ENCODE assay signal across 26 mouse cellular contexts in genomic region chr13:18363373-18363772, GRCm38 (mm10). TPM values are rescaled to one million over a fixed set of nuclear protein-coding genes. Genes with fewer than 3 reads are reported as not detected.
DNase-seq lines count a peak whose midpoint lies in the region; ATAC-seq and TF ChIP-seq lines count a peak whose summit lies in the region.
"Had no signal": no experiment of that assay in that cellular context is flagged by ENCODE, and none has a peak within 500 bp of the region (broad histone marks: within the 10 kb centered on the region; RNA-seq: fewer than 3 reads in every experiment).

No protein-coding gene starts in this region.

- H3K4me1 ChIP-seq in forebrain, embryonic 14.5 days (ENCODE audit: control insufficient read depth, insufficient read depth, low read length) = no peaks in the 10 kb centered on the region
- H3K4me1 ChIP-seq in forebrain, embryonic 10.5 days = peaks cover 6% of the 10 kb centered on the region; the same call in 1 of the 2 replicates
- H3K4me1 ChIP-seq in lung, embryonic 14.5 days (ENCODE audit: insufficient read depth) = no peaks in the 10 kb centered on the region
- H3K4me1 ChIP-seq: forebrain, embryonic 15.5 days; hindbrain, embryonic 13.5 days; midbrain, embryonic 15.5 days had no signal

- no peaks in the 10 kb centered on the region for H3K9me3 ChIP-seq in forebrain, embryonic 14.5 days (replicated peaks; ENCODE audit: control insufficient read depth, low read length)
- no peaks in the 10 kb centered on the region for H3K9me3 ChIP-seq in forebrain, embryonic 10.5 days
- H3K9me3 ChIP-seq in lung, embryonic 14.5 days (ENCODE audit: low read depth, low read length) = no peaks in the 10 kb centered on the region
- H3K9me3 ChIP-seq: embryonic facial prominence, embryonic 13.5 days; forebrain, embryonic 15.5 days; hindbrain, embryonic 13.5 days; limb, embryonic 15.5 days; midbrain, embryonic 15.5 days; neural tube, embryonic 13.5 days had no signal

- peak; percentile 5 for DNase-seq in forebrain, embryonic 14.5 days (ENCODE audit: low spot score)
- DNase-seq in forebrain, embryonic 10.5 days (ENCODE audit: extremely low spot score, low spot score) = no peak
- peak; percentile 4 for DNase-seq in lung, embryonic 14.5 days
- DNase-seq in lung, adult 18-20 months = no peak
- peak; percentile 50 for DNase-seq in forelimb bud, embryonic 11.5 days (ENCODE audit: low read depth, low spot score)
- no peak for DNase-seq in left cerebral cortex, adult 2 months (ENCODE audit: extremely low spot score in 1 of 2, low spot score in 2 of 2)
- no peak for DNase-seq in thymus, adult 18-20 months
- DNase-seq in kidney, postnatal 25 days = no peak
- DNase-seq: adrenal gland, postnatal 10 days; cerebellum, adult 2 months; cerebellum, postnatal 25 days; gastrocnemius, postnatal 36 days; heart, adult 2 months; heart, postnatal 36 days; kidney, adult 18-20 months; lung, postnatal 4 days; thymus, adult 2 months had no signal

- intact Hi-C loops in left cerebral cortex, adult 2 months (cut with DNase I) = no loop called here

- H3K27ac ChIP-seq in forebrain, embryonic 14.5 days (ENCODE audit: low read depth, low read length) = no peak overlapping the region
- H3K27ac ChIP-seq in forebrain, embryonic 10.5 days = no peak overlapping the region
- H3K27ac ChIP-seq in lung, embryonic 14.5 days (ENCODE audit: low read depth) = no peak overlapping the region
- H3K27ac ChIP-seq in left cerebral cortex, adult 2 months = no peak overlapping the region
- H3K27ac ChIP-seq: embryonic facial prominence, embryonic 13.5 days; forebrain, embryonic 15.5 days; heart, adult 2 months; hindbrain, embryonic 13.5 days; limb, embryonic 15.5 days; liver, embryonic 14.5 days; midbrain, embryonic 15.5 days; neural tube, embryonic 13.5 days had no signal

- ATAC-seq in forebrain, embryonic 14.5 days = no peak
- ATAC-seq in lung, embryonic 14.5 days (ENCODE audit: insufficient read depth) = no peak
- ATAC-seq: forebrain, embryonic 15.5 days; inflammation-experienced regulatory T-cells, adult 6 months; midbrain, embryonic 15.5 days had no signal

- 58% methylated on average over 2 of the region's 2 CpGs for WGBS in forebrain, embryonic 14.5 days
- 62% methylated on average over 2 of the region's 2 CpGs for WGBS in forebrain, embryonic 10.5 days
- 37% methylated on average over 2 of the region's 2 CpGs for WGBS in lung, embryonic 14.5 days

- no peaks in the 10 kb centered on the region for H3K36me3 ChIP-seq in forebrain, embryonic 14.5 days (ENCODE audit: control insufficient read depth, insufficient read depth, low read length)
- no peaks in the 10 kb centered on the region for H3K36me3 ChIP-seq in forebrain, embryonic 10.5 days (replicated peaks)
- no peaks in the 10 kb centered on the region for H3K36me3 ChIP-seq in lung, embryonic 14.5 days (ENCODE audit: insufficient read depth)
- H3K36me3 ChIP-seq: embryonic facial prominence, embryonic 13.5 days; forebrain, embryonic 15.5 days; hindbrain, embryonic 13.5 days; limb, embryonic 15.5 days; midbrain, embryonic 15.5 days; neural tube, embryonic 13.5 days had no signal

- H3K4me2 ChIP-seq in forebrain, embryonic 14.5 days (ENCODE audit: low read length) = no peak overlapping the region
- H3K4me2 ChIP-seq in lung, embryonic 14.5 days = no peak overlapping the region
- H3K4me2 ChIP-seq: embryonic facial prominence, embryonic 13.5 days; forebrain, embryonic 15.5 days; hindbrain, embryonic 13.5 days; limb, embryonic 15.5 days; midbrain, embryonic 15.5 days; neural tube, embryonic 13.5 days had no signal

- H3K27me3 ChIP-seq in forebrain, embryonic 14.5 days (replicated peaks; ENCODE audit: control insufficient read depth, insufficient read depth, low read length) = no peaks in the 10 kb centered on the region
- H3K27me3 ChIP-seq in forebrain, embryonic 10.5 days (ENCODE audit: poor library complexity, severe bottlenecking) = no peaks in the 10 kb centered on the region
- H3K27me3 ChIP-seq in lung, embryonic 14.5 days (ENCODE audit: insufficient read depth, low read length) = no peaks in the 10 kb centered on the region
- H3K27me3 ChIP-seq: embryonic facial prominence, embryonic 13.5 days; forebrain, embryonic 15.5 days; hindbrain, embryonic 13.5 days; limb, embryonic 15.5 days; midbrain, embryonic 15.5 days; neural tube, embryonic 13.5 days had no signal

- no peak overlapping the region for H3K4me3 ChIP-seq in forebrain, embryonic 14.5 days (ENCODE audit: low read depth, low read length)
- no peak overlapping the region for H3K4me3 ChIP-seq in forebrain, embryonic 10.5 days
- no peak overlapping the region for H3K4me3 ChIP-seq in lung, embryonic 14.5 days (ENCODE audit: low read depth, low read length)
- H3K4me3 ChIP-seq in left cerebral cortex, adult 2 months = no peak overlapping the region
- H3K4me3 ChIP-seq: embryonic facial prominence, embryonic 13.5 days; forebrain, embryonic 15.5 days; heart, adult 2 months; hindbrain, embryonic 13.5 days; limb, embryonic 15.5 days; midbrain, embryonic 15.5 days; neural tube, embryonic 13.5 days had no signal

- no peak for TF ChIP-seq CTCF in lung, embryonic 14.5 days (IDR thresholded peaks at IDR 0.05; ENCODE audit: low read depth)
- TF ChIP-seq CTCF in left cerebral cortex, adult 2 months (IDR thresholded peaks at IDR 0.05) = no peak

- H3K9ac ChIP-seq in forebrain, embryonic 14.5 days (ENCODE audit: low read length) = no peak overlapping the region
- no peak overlapping the region for H3K9ac ChIP-seq in lung, embryonic 14.5 days
- H3K9ac ChIP-seq: embryonic facial prominence, embryonic 13.5 days; forebrain, embryonic 15.5 days; hindbrain, embryonic 13.5 days; limb, embryonic 15.5 days; liver, embryonic 14.5 days; midbrain, embryonic 15.5 days; neural tube, embryonic 13.5 days had no signal

RNA-seq across cellular contexts. Expression of gene Pou6f2, which starts 34.1 kb away (rescaled TPM):
- 4.4 and 4.9 TPM in 2 replicates for polyA plus RNA-seq in forebrain, embryonic 14.5 days (2014; fragmentation: Nextera tagmentation; extraction: Ambion mirVana)
- polyA plus RNA-seq in forebrain, embryonic 10.5 days (2016; fragmentation: Nextera tagmentation; extraction: Ambion mirVana) = 0.32 and 0.42 TPM in 2 replicates
- 0.22 TPM in 1 of 2 replicates, not detected in the other for polyA plus RNA-seq in lung, embryonic 14.5 days (2014; fragmentation: Nextera tagmentation; extraction: Ambion mirVana)
- total RNA-seq in left cerebral cortex, adult 2 months (2021) = 1 to 10 TPM; 4.3 to 5.9 TPM
- total RNA-seq: adrenal gland, postnatal 10 days; gastrocnemius, postnatal 36 days; heart, postnatal 36 days; megakaryocyte-erythroid progenitor cell, adult 5-6 weeks had no signal
- polyA plus RNA-seq: liver, embryonic 14.5 days; thymus, adult 2 months had no signal

Comparison
In these comparisons a context has a peak if more than half of its experiments do, and no peak if none do; other contexts are left out.
1. DNase-seq: peak in forebrain, embryonic 14.5 days (single experiment), lung, embryonic 14.5 days (single experiment) and forelimb bud, embryonic 11.5 days (single experiment); none in forebrain, embryonic 10.5 days (single experiment), lung, adult 18-20 months (0 of 2), left cerebral cortex, adult 2 months (0 of 2), thymus, adult 18-20 months (0 of 2) and kidney, postnatal 25 days (0 of 2).